Mouse (Mus musculus) lung, embryonic 14.5 days (tissue): ENCODE measurements around the gene Tgfbr2. TPM values are rescaled to one million over a fixed set of nuclear protein-coding genes. Genes with fewer than 3 reads are reported as not detected.
A peak's percentile ranks its signal among the peaks of the same experiment; 100 is the strongest.
"Not testable (repeated sequence)": the region's sequence is repeated elsewhere in the genome, so short reads cannot be mapped to it uniquely, and the experiment has no call there.

ENCODE experiments used
- ATAC-seq: fragments of 200-750 bp; cut with Nextera tagmentation; 2 replicates; pipeline ENCODE4 v1.8.0; 2017; ENCODE audit warnings: mild to moderate bottlenecking, moderate TSS enrichment, moderate library complexity; ENCODE audit not compliant: insufficient read depth
- DNase-seq: peaks from one replicate; pipeline ENCODE4 v3.0.0-alpha.2; 2015
- H3K27ac ChIP-seq: fragments of 300-500 bp; sonication (generic); 2 replicates; pipeline ENCODE4 v1.5.1; 2014; ENCODE audit warnings: low read depth, mild to moderate bottlenecking, moderate library complexity
- H3K27me3 ChIP-seq: fragments of 300-500 bp; sonication (generic); 2 replicates; pipeline ENCODE4 v1.6.1; 2014; ENCODE audit warnings: low read length, control low read depth; ENCODE audit not compliant: insufficient read depth
- H3K36me3 ChIP-seq: fragments of 300-500 bp; sonication (generic); 2 replicates; pipeline ENCODE4 v1.6.1; 2014; ENCODE audit warnings: control low read depth; ENCODE audit not compliant: insufficient read depth
- H3K4me1 ChIP-seq: fragments of 300-500 bp; sonication (generic); 2 replicates; pipeline ENCODE4 v1.6.1; 2014; ENCODE audit warnings: antibody characterized with exemption, control low read depth; ENCODE audit not compliant: insufficient read depth
- H3K4me2 ChIP-seq: fragments of 300-500 bp; sonication (generic); 2 replicates; pipeline ENCODE4 v1.6.1; 2014; ENCODE audit warnings: mild to moderate bottlenecking
- H3K4me3 ChIP-seq: fragments of 300-500 bp; sonication (generic); 2 replicates; pipeline ENCODE4 v1.5.1; 2014; ENCODE audit warnings: low read depth, low read length
- H3K9ac ChIP-seq: fragments of 300-500 bp; sonication (generic); 2 replicates; pipeline ENCODE4 v1.6.1; 2014
- H3K9me3 ChIP-seq: fragments of 300-500 bp; sonication (generic); 2 replicates; pipeline ENCODE4 v1.6.1; 2016; ENCODE audit warnings: low read depth, low read length, control low read depth
- CTCF ChIP-seq: IDR thresholded peaks from 2 replicates; pipeline ENCODE4 v1.5.1; 2016; ENCODE audit warnings: antibody characterized with exemption, low read depth
- WGBS: fragments of 180-500 bp; shearing (Covaris S2); extraction: QIAGEN DNeasy Blood & Tissue Kit; methylation state at CpG from one replicate; pipeline ENCODE4 v1.1.7; 2014; 5-methylcytosine and 5-hydroxymethylcytosine counted together
- polyA plus RNA-seq: library from polyadenylated mRNA; unstranded; fragments of >200 nt; fragmentation: Nextera tagmentation; extraction: Ambion mirVana; gene quantifications from 2 replicates; pipeline ENCODE4 v1.2.1, GENCODE M21; 2014

Gene Tgfbr2
- polyA plus RNA-seq, 1 experiment from 2014 or later, result 51.3 TPM

DNA sequence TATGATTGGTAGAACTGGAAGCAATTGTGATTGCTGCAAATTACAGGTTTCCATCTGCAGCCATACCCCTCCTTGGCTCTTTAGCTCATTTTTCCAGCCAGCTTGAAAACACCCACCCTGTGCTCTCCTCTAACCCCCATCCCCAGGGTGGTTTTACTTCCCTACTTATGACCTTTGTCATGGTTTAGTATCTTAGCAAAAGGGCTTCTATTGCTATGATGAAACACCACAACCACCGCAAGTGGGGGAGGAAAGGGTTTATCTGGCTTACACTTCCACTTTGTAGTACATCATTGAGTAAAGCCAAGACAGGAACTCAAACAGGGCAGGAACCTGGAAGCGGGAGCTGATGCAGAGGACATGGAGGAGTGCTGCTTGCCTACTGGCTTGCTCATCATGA lies 97.7 kb downstream of the Tgfbr2 start:
- no peak overlapping the region for H3K4me2 ChIP-seq
- H3K4me3 ChIP-seq, result no peak overlapping the region
- H3K9ac ChIP-seq, result no peak overlapping the region
- H3K4me1 ChIP-seq, result no peaks in the 10 kb centered on the region
- no peaks in the 10 kb centered on the region for H3K9me3 ChIP-seq
- no peaks in the 10 kb centered on the region for H3K36me3 ChIP-seq
- WGBS, result 80% methylated on average over 2 of the region's 2 CpGs
- no peak for TF ChIP-seq CTCF
- no peak for DNase-seq
- ATAC-seq, result no peak
- no peak overlapping the region for H3K27ac ChIP-seq
- H3K27me3 ChIP-seq, result no peaks in the 10 kb centered on the region

DNA sequence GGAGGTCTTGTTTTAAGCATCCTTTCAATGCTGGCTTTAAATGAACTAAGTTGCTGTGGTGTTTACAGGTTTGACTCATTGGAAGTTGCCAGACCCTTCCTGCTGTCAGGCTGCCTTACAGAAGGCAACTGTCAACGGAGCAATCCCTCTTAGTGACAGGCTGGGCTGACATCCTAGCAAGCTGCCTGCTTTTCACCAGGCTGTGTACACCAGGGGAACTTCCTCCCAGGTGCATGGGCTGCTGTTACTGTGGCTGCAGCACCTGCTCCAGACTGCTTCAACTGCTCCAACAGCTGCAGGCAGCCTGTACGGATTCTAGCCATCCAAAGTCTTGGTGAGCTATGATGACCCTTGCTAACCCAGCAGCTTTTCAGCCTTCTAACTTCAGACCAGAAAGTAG lies 98.2 kb downstream of the Tgfbr2 start:
- 47% methylated on average over 2 of the region's 2 CpGs for WGBS
- no peak overlapping the region for H3K9ac ChIP-seq
- ATAC-seq (no peak; the same call in 1 of the 2 replicates), DNase-seq (no peak)
- H3K4me3 ChIP-seq, result no peak overlapping the region
- no peak for TF ChIP-seq CTCF
- H3K4me2 ChIP-seq, result no peak overlapping the region
- no peak overlapping the region for H3K27ac ChIP-seq
- no peaks in the 10 kb centered on the region for H3K9me3 ChIP-seq
- H3K4me1 ChIP-seq, result no peaks in the 10 kb centered on the region
- H3K36me3 ChIP-seq, result no peaks in the 10 kb centered on the region
- no peaks in the 10 kb centered on the region for H3K27me3 ChIP-seq

GRCm38 (mm10) chr9:116076163-116076562 lies 99.0 kb downstream of the Tgfbr2 start:
- H3K4me2 ChIP-seq, result no peak overlapping the region
- DNase-seq, result no peak
- ATAC-seq, result no peak
- H3K27ac ChIP-seq, result no peak overlapping the region
- H3K9me3 ChIP-seq, result no peaks in the 10 kb centered on the region
- H3K4me3 ChIP-seq, result no peak overlapping the region
- no peak overlapping the region for H3K9ac ChIP-seq
- no peaks in the 10 kb centered on the region for H3K36me3 ChIP-seq
- H3K4me1 ChIP-seq, result no peaks in the 10 kb centered on the region
- no peak for TF ChIP-seq CTCF
- 63% methylated on average over 4 of the region's 4 CpGs for whole genome bisulfite sequencing
- H3K27me3 ChIP-seq, result no peaks in the 10 kb centered on the region

DNA sequence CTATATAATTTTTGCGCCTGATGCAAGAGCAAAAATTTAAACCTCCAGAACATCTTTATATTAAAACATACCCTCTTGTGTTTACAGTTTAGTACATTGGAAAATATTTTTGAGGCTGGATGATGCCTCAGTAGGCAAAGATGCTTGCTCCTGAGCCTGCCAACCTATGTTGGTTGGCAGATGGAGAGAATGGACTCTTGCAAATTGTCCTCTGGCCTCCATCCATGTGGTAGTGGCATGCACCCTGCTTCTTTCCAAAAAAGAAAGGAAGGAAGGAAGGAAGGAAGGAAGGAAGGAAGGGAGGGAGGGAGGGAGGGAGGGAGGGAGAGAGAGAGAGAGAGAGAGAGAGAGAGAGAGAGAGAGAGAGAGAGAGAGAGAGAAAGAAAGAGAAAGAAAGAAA lies 103.6 kb downstream of the Tgfbr2 start:
- not testable (repeated sequence) for H3K36me3 ChIP-seq, DNase-seq, H3K9ac ChIP-seq, ATAC-seq, H3K27me3 ChIP-seq, H3K4me2 ChIP-seq, H3K27ac ChIP-seq, H3K9me3 ChIP-seq, H3K4me1 ChIP-seq, H3K4me3 ChIP-seq
- 96% methylated on average over 1 of the region's 1 CpGs for WGBS

DNA sequence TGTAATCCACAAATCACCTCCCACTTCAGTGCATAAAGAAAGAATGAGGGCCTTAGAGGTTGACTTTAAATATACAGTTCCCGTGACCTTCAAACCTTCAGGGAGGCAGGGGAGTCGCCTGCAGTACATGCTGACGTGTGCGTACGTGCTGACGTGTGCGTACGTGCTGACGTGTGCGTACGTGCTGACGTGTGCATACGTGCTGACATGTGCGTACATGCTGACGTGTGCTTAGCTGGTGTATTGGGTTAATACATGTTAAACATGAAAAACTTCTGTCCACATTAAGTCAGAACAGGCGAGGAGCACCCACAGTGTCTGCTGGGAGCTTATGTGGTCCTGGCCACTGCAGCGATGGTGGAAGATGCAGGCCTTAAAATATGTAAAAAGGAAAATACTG lies 110.4 kb downstream of the Tgfbr2 start:
- Histone ChIP-seq H3K36me3 (no peaks in the 10 kb centered on the region), H3K9ac (no peak overlapping the region), H3K9me3 (no peaks in the 10 kb centered on the region), H3K4me3 (no peak overlapping the region), H3K27ac (no peak overlapping the region), H3K27me3 (no peaks in the 10 kb centered on the region), H3K4me2 (no peak overlapping the region), H3K4me1 (no peaks in the 10 kb centered on the region)
- DNase-seq (no peak), ATAC-seq (no peak)
- WGBS, result 80% methylated on average over 17 of the region's 17 CpGs
- no peak for TF ChIP-seq CTCF

GRCm38 (mm10) chr9:116060691-116061090 lies 114.5 kb downstream of the Tgfbr2 start:
- H3K4me1 ChIP-seq, result no peaks in the 10 kb centered on the region
- H3K4me3 ChIP-seq, result no peak overlapping the region
- no peak overlapping the region for H3K9ac ChIP-seq
- no peak overlapping the region for H3K4me2 ChIP-seq
- ATAC-seq (no peak), DNase-seq (peak; percentile 72)
- peak; percentile 85 for TF ChIP-seq CTCF
- H3K27me3 ChIP-seq, result no peaks in the 10 kb centered on the region
- no peaks in the 10 kb centered on the region for H3K9me3 ChIP-seq
- H3K36me3 ChIP-seq, result no peaks in the 10 kb centered on the region
- no peak overlapping the region for H3K27ac ChIP-seq
- 16% methylated on average over 4 of the region's 4 CpGs for WGBS

DNA sequence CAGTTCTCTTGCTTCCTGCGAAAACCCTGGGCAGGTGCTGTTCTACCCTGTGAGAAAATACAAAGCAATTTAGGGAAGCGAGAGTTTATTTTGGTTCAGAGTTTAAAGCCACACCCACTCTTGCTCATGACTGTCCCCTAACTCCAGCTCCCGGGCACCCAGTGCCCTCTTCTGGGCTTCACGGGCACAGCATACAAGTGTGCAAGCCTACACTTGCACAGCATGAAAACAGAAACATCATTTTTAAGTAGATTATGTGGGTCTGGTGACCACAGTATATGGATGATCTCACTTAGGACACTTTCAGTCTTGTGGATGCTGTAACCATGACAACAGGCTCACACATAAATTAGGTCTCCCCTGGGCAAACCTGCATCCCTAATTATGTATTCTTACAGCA lies 116.0 kb downstream of the Tgfbr2 start:
- H3K4me1 ChIP-seq, result no peaks in the 10 kb centered on the region
- DNase-seq (peak; percentile 51), ATAC-seq (no peak)
- no peak overlapping the region for H3K4me2 ChIP-seq
- H3K9me3 ChIP-seq, result no peaks in the 10 kb centered on the region
- no peak overlapping the region for H3K4me3 ChIP-seq
- 56% methylated on average over 4 of the region's 4 CpGs for whole genome bisulfite sequencing
- no peak overlapping the region for H3K9ac ChIP-seq
- no peak overlapping the region for H3K27ac ChIP-seq
- peak; percentile 50 for TF ChIP-seq CTCF
- no peaks in the 10 kb centered on the region for H3K27me3 ChIP-seq
- H3K36me3 ChIP-seq, result no peaks in the 10 kb centered on the region

DNA sequence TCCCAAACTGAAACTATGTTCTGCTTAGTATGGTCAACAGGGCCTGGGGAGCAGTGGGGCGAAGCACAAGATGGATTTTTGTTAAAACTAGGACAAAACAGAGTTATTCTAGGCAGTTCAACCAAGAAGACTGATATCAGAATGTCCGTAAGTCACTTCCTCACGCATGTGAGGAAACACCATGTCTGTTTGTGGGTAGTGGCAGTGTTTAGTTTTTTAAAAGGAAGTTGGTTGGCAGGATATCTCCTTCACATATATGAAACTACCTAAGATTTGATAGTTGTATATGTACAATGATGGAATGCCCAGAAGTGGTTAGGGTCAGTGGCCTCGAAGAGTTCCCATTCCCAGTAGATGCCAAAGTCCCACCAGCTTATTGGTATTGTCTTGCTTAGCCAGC lies 116.7 kb downstream of the Tgfbr2 start:
- Histone ChIP-seq H3K36me3 (no peaks in the 10 kb centered on the region), H3K9me3 (no peaks in the 10 kb centered on the region), H3K4me3 (no peak overlapping the region), H3K4me1 (no peaks in the 10 kb centered on the region), H3K27me3 (no peaks in the 10 kb centered on the region), H3K4me2 (no peak overlapping the region), H3K9ac (no peak overlapping the region), H3K27ac (no peak overlapping the region)
- no peak for TF ChIP-seq CTCF
- no peak for DNase-seq
- no peak for ATAC-seq
- 81% methylated on average over 4 of the region's 4 CpGs for WGBS
